Mouse (Mus musculus): ENCODE measurements around the gene Pin1rt1.
A peak's percentile ranks its signal among the peaks of the same experiment; 100 is the strongest.

Gene Pin1rt1

DNA sequence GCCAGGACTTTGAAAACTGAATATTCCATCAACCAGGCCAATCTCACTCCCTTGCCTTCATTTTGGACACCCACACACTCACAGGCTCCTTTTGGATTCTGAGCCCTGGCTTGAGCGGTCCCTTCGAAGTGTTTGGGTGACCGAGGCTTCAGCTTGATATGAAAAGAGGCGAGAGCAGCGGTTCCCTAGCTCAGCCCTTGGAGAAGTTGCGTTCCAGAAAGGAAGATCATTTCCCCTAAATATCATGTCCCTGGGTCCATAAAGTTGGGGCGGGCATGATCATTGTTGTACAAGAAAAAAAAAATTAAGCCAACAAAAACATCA is 3.7 kb downstream of the Pin1rt1 start:
- DNase-seq (ENCODE audit: low spot score in 2 of 2) = peak in 1 of 2 experiments; percentile 62

DNA sequence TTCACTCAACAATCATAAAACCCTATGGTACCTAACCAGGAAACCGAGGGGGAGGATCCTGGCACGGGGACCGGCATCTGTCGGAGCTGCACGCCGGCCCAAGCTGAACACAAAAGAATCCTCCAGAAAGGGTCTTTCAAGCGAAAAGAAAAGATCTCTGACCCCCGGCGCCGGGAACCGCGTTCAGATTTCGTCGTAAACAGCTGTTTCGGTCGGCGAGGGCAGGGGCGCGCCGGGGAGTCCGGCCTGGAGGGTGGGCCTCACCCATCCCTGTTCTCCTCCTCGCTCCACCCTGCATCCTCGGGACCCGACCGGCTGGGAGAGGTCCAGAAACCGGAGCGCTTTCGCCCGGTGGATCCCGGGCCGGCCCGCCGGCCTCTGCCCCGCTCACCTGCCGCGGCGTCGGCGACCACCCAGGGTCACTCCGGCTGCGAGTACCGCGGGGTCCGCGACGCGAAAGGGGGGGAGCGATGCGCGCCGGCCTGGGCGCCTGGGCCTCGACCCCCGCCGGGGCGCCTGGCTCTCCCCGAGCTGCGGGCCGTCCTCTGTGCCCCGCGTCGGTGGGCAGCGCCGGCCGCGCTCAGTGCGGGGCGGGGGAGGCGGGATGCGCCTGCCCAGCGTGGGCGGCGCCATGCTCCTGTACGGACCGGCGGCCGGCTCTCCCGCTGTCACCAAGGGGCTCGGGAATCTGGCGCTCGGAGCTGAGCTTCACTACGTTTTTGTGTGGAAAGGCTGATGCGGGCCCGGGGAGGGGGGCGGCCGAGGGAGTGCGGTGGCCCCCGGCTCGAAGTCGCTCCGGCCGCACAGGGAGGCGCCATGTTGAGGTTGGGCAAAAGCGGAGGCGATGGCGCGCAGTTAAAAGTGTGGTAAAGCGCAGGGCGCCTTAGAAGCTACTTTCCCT is 4.3 kb downstream of the Pin1rt1 start, which contains the start of gene Tcp11l1:
Tcp11l1 (minus strand) TSS at position 585 of the 901 bp plus-strand sequence.
- peak; percentile 21 to 53 for DNase-seq (ENCODE audit: low spot score in 2 of 2)

DNA sequence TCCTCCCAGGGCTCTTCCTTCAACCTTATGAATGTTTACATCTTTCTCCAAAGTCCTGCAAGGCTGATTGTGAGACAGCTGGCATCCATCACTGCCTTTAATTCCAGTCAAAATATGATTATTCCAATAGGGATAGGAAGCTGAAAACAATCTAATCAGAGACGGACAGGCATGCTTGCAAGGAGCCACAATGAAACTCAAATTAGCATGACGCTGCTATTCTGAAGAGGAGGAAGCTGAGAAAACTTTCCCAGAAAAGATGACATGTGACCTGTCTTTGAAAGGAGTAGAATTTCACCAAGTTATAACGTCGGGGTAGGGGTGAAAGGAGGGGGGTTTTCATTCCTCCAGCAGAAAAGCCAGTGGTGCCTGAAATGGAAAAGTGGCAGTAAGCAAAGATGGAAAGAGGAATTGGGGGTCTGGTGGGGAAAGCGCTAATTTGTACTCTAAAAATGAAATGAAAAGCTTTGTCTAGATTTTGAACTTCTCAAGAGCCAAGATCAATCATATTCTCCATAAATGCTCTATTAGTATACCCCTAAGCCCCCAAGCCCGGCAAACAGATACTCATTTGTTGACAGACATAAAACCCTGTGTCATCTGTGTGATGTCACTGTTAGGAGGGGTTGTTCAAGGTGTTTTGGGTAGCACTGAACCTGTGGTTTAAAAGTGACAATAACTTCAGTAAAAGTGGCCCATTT is 5.4 kb downstream of the Pin1rt1 start:
- DNase-seq (ENCODE audit: low spot score in 2 of 2) = no peak

DNA sequence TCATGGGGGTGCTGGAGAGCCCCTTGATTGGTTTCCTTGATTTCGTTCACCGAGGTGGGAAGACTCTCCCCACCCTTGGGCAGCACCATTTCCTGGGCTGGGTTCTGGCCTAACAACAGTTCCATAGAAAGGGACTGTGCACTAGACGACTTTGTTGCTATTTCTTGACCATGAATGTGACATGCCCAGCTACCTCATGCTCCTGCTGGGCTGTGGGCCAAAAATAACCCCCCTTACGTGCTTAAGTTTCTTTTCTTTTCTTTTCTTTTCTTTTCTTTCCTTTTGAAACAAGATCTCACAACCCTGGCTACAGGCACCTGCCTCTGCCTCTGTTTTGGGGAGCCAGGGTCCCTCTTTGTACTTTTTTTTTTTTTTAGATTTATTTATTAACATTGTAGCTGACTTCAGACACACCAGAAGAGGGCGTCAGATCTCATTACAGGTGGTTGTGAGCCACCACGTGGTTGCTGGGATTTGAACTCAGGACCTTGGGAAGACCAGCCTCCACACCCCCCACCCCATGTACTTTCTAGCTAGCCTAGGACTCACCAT is 6.3 kb downstream of the Pin1rt1 start:
- DNase-seq (ENCODE audit: low spot score in 2 of 2) = no peak

DNA sequence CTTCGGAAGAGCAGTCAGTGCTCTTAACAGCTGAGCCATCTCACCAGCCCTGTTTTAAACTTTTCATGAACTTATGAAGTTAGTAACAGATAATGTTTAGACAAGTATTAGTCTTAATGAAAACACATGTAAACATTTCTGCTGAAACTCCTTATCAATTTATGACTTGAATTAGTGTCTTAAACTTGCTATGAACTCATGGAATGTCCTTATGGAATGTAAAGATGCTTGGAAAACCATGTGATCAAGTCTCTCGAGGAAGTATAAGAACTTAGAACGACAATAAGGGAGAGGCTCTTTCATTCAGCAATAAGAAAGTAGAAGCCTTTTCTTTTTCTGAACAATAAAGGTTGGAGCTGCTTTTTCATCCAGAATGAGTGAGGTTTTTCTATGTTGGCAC is 11.8 kb downstream of the Pin1rt1 start:
- no peak for DNase-seq (ENCODE audit: low spot score in 2 of 2)

DNA sequence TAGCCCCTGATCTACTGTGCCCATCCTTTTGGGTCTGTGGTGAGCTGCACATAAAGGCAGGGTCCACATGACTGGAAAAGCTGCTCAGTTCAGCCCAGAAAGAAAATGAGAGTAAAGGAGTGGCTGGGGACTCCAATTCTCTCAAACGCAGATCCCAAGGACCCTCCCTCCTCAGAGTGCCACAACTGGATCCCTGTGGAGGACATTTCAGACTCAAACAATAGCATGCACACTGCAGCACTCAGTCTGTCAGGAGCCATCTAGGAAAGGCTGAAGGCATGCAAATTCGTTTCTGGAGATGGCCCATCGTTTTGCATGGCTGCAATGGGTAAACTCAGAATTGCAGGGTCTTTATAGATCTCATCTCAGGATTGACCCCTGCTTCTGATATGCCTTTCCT is 13.0 kb downstream of the Pin1rt1 start:
- DNase-seq (ENCODE audit: low spot score in 2 of 2) = no peak

DNA sequence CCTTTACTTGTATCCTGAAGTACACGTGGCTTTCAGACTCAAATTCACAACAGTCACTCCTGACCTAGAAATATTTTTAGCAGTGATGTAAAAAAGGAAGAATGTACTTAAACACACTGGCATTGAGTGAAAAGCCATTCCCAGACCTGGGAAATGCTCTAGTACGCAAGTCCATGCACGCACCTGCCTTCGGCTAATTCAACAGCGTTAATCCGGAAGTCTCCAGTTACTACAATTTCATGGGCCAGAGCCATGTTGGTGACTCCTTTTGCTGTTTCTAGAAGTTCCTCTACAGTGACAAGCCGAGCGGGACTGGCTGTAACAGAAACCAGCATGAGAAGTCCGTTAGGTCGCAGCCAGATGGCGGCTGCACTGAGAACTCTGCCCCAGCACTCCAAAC is 16.5 kb downstream of the Pin1rt1 start:
- no peak for DNase-seq (ENCODE audit: low spot score in 2 of 2)

DNA sequence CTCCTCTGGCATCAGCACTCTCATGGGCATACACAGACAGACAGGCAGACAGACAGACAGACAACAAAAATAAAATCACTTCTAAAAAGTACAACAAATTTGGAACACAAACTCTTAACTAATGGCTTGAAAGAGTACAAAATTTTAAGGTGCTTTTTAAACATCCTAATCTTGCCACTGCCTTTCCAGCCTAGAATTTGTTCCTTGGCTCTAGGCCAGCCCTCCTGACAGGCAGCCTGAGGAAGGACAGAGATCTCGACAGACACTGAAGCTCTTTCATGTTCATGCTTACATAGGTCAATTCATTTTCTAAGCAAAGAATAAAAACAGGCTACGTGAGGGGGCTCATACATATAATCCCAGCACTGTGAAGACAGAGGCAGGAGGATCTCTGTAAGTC is 23.6 kb downstream of the Pin1rt1 start:
- DNase-seq (ENCODE audit: low spot score in 2 of 2) = no peak

DNA sequence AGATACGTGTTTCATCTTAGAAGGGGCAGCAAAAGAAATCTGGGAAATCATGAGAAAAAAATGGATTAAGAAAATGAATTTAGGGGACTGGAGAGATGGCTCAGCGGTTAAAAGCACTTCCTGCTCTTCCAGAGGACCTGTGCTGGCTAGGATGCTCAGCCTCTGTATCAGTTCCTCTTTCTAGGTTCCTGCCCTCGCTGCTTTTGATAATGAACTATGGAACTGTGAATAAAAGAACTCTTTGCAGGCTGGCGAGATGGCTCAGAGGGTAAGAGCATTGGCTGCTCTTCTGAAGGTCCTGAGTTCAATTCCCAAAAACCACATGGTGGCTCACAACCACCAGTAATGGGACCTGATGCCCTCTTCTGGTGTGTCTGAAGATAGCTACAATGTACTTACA is 25.5 kb downstream of the Pin1rt1 start:
- DNase-seq (ENCODE audit: low spot score in 2 of 2) = no peak

DNA sequence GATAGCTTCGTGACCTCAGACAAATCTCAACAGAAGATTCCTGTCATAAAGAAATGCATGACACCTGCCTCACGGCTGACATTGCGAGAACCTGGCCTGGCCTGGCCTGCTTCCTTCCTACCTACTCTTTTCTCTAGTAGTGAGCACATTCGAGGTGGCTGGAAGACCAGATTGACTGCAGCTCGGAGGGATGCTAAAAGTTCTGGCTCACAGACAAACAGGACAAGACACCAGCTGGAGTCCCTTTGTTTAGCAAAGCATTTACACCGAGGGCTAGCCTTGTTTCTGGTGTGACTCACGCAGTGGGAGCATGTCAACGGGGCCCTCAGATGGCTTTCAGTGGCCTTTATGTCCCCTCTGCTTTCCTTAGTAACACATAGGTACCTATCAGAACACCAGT is 27.5 kb downstream of the Pin1rt1 start:
- no peak for DNase-seq (ENCODE audit: low spot score in 2 of 2)

DNA sequence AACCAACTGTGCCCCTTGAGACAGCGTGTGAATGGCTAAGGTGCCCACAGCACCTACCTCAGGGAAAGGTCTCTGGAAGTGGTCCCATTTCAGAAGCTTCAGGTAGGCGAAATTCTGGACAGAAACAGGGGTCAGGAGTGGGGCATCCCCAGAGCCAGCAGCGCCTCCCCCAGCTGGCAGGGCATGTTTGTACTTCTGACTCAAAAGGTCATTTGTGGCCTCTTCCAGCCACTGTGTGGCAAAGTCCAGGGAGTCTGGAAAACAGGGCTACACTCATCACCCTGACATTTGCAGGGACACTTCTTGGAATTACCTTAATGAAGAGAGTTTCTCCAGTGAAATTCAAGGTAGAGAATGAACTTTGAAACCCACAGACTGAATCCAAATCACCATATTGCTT is 27.9 kb downstream of the Pin1rt1 start:
- no peak for DNase-seq (ENCODE audit: low spot score in 2 of 2)

DNA sequence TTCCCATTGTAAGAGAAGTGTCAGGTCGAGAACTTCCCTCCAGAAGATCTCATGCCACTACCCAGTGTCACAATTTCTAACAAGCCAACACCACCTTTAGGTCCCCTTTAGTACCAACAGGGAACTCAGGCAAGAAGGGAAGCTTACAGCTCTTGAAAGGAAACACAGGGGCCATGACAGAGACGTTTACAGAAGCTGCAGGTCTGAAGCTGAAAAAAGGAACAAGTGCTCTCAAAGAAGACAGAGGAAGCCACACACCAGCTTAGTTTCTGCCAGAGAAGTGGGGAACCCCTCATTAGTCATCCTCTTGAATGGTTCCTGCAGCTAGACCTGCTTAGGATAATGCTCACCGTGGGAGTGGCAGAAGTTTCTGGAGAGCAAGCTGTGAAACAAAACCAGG is 28.9 kb downstream of the Pin1rt1 start:
- DNase-seq (ENCODE audit: low spot score in 2 of 2) = no peak

DNA sequence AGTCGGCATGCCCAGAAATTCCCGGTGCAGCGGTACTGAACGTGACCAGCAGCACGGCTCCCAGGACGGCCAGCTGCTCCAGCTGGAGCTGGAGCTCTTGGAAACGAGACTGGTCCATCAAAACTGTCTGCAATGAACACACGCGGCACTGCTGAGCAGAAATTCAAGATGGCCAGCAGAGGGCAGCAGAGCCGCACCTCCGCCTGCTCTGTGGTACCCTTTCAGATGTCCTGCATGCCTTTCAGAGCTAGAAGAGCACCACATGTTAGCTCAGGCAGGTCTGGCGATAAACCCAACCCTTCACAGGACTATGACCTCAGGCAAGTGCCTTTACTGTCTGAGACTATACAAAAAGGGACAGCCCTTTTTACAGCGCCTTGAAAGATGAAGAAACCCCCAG is 30.8 kb downstream of the Pin1rt1 start:
- DNase-seq (ENCODE audit: low spot score in 2 of 2) = peak; percentile 34 to 66

DNA sequence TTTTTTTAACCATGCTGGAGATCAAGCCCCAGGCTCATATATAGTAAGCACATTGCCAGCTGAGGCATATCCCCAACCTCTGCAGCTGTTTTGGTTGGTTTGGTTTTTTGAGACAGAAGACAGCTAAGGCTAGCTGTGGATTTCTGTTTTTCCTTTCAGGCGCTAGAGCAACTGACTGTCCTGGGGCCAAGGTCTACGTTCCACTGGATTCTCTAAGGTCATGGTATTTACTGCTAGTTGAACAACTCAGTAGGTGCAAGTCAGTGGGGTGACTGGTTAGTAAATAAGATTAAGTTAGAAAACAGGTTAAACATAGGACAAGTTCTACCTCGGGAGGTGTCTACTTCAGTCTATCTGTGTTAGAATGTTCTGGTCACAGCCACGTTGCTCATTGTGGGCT is 31.4 kb downstream of the Pin1rt1 start:
- DNase-seq (ENCODE audit: low spot score in 2 of 2) = no peak

DNA sequence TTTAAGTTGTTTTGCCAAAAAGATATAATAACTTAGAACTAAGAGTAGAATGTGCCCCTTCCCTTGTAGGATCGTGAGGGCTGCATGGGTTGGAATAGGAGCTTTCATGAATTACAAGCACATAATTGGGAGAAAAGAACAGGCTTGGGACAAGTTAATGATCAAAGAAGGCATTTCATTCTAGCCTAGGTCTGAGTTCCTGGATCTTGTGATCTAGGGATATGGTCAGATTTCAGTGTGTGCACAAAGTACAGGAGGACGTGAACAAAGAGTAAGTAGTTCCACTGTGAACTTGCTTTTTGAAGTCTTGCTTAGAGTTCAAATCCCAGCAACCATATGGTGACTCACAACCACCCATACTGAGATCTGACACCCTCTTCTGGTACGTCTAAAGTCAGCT is 38.9 kb downstream of the Pin1rt1 start:
- DNase-seq (ENCODE audit: low spot score in 2 of 2) = no peak

DNA sequence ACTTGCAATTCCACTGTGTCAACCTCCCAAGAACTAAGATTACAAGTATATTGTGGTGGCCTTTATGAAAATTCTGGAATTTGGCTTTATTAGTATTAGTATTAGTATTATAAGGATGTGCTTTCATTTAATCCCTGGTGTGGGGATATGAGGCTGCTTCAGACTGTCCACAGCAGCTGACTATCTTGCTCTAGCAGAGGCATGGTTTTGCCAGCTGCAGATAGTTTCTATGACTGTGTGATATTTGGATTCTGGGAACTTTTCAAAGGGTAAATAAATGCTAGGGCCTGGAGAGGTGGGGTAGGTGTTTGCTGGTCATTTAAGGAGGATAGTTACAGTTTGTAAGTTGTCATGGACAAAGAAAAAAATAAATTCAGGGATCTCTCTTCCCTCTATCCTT is 44.5 kb downstream of the Pin1rt1 start:
- no peak for DNase-seq (ENCODE audit: low spot score in 2 of 2)

DNA sequence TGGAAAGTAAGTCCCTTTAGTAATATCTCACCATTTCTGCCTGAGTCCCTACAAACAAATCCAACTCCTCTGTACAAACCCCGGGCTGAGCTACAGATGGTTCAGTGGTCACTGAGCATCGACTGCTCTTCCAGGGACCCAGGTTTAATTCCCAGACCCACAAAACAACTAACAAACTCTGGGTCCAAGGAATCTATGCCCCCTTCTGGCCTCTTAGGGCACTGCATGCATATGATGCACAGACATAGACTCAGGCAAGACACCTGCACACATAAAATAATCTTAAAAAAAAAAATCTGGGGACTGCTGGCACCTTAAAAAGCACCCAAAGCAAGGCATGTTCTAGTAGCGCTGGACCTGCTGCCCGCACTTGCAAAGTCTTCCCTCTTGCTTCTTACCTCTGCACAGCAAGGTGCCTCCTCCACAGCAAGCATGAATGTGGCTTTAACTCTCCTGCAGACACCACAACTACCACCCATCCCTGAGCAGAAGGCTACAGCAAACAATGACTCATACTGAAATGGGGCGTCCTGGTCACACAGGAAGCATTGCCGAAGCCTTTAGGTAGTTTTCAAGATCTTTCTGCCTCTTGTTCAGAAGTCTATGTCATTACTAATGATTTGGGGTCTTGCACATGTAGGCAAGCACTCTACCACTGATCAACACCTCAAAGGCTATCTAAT is 46.9 kb downstream of the Pin1rt1 start:
- DNase-seq (ENCODE audit: low spot score in 2 of 2) = no peak

Data from heart, adult 9 months (tissue).